Mouse (Mus musculus) testis, adult 2 months (tissue): ENCODE results near the gene Naa11.

Experiments used
- CTCF ChIP-seq: fragments of 200-500 bp; IDR thresholded peaks from 2 replicates; pipeline ENCODE4 v1.5.1; 2012; ENCODE audit warnings: low read depth, mild to moderate bottlenecking, inconsistent platforms, low read length, moderate library complexity; ENCODE audit not compliant: control insufficient read depth, insufficient read depth, insufficient replicate concordance
- POLR2A ChIP-seq: fragments of 200-500 bp; IDR thresholded peaks from 2 replicates; pipeline ENCODE4 v1.6.1; 2012; ENCODE audit warnings: low read depth, mild to moderate bottlenecking, inconsistent platforms, low read length, moderate library complexity; ENCODE audit not compliant: control insufficient read depth

DNA sequence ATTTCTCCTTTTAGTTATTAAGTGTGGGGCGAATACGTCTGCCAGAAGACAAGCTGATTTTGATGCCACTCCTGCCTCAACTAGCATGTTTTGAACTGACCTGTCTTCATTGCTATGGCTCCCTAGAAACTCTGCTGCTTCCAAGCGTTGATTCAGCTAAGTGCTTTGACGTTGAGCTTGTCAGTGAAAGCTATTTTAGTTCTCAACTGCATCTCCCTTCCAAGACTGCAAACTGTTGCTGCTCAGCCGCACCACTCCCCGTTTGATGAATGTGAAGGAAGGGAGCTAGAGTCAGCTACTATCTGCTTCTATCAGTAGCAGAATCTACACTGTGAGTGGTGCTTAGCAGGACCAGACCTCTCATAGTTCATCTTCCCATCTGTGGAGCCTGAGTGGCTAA lies 4.6 kb downstream of the Naa11 start:
- no peak for TF ChIP-seq CTCF
- TF ChIP-seq POLR2A: no peak
